Comparison of ENCODE assay signal across 8 mouse cellular contexts in genomic region chr8:120487377-120487728, GRCm38 (mm10).
A peak's percentile ranks its signal among the peaks of the same experiment; 100 is the strongest.
DNase-seq lines count a peak whose midpoint lies in the region; ATAC-seq and TF ChIP-seq lines count a peak whose summit lies in the region.

No protein-coding gene starts in this region.

- H3K4me2 ChIP-seq in heart, postnatal 0 days (ENCODE audit: low read depth, low read length), result peak overlapping the region; percentile 77
- H3K4me2 ChIP-seq in liver, embryonic 11.5 days, result peak overlapping the region; percentile 98
- H3K4me2 ChIP-seq in neural tube, embryonic 15.5 days, result peak overlapping the region; percentile 93

- intact Hi-C loops in left cerebral cortex, adult 2 months (cut with DNase I), result loop anchor here (5.0 kb wide), 1 partner anchor 120 kb away; no protein-coding TSS in a partner anchor
- intact Hi-C loops in left cerebral cortex, postnatal 10 days (cut with DNase I), result loop anchor here (5.0 kb wide), 1 partner anchor 70 kb away; no protein-coding TSS in a partner anchor

- no peak for TF ChIP-seq CTCF in left cerebral cortex, adult 2 months (IDR thresholded peaks at IDR 0.05)
- no peak for TF ChIP-seq CTCF in heart, postnatal 0 days (IDR thresholded peaks at IDR 0.05; ENCODE audit: low read depth)

- peaks cover 52% of the 10 kb centered on the region for H3K4me1 ChIP-seq in heart, postnatal 0 days (ENCODE audit: control insufficient read depth, insufficient read depth)
- peaks cover 60% of the 10 kb centered on the region for H3K4me1 ChIP-seq in liver, embryonic 11.5 days (replicated peaks; ENCODE audit: control insufficient read depth, insufficient read depth, low read length)
- H3K4me1 ChIP-seq in neural tube, embryonic 15.5 days, result peaks cover 74% of the 10 kb centered on the region

- H3K9ac ChIP-seq in heart, postnatal 0 days (replicated peaks; ENCODE audit: low read depth, low read length), result peak overlapping the region; percentile 79
- peak overlapping the region; percentile 95 for H3K9ac ChIP-seq in liver, embryonic 11.5 days (ENCODE audit: low read depth, low read length)
- peak overlapping the region; percentile 91 for H3K9ac ChIP-seq in neural tube, embryonic 15.5 days (replicated peaks)

- no peak for TF ChIP-seq EP300 in heart, postnatal 0 days (IDR thresholded peaks at IDR 0.05; ENCODE audit: low read depth)

- no peaks in the 10 kb centered on the region for H3K9me3 ChIP-seq in heart, postnatal 0 days (replicated peaks; ENCODE audit: control insufficient read depth, low read length)
- H3K9me3 ChIP-seq in liver, embryonic 11.5 days (ENCODE audit: control insufficient read depth, low read length), result no peaks in the 10 kb centered on the region
- no peaks in the 10 kb centered on the region for H3K9me3 ChIP-seq in neural tube, embryonic 15.5 days (replicated peaks)

- under 1% methylated on average over 34 of the region's 34 CpGs for WGBS in heart, postnatal 0 days
- under 1% methylated on average over 34 of the region's 34 CpGs for WGBS in liver, embryonic 11.5 days
- WGBS in neural tube, embryonic 15.5 days, result 0% methylated on average over 32 of the region's 34 CpGs

- peak overlapping the region; percentile 88 for H3K4me3 ChIP-seq in left cerebral cortex, adult 2 months
- peak overlapping the region; percentile 80 for H3K4me3 ChIP-seq in heart, postnatal 0 days (ENCODE audit: low read depth, low read length)
- H3K4me3 ChIP-seq in liver, embryonic 11.5 days (ENCODE audit: low read depth, low read length), result peak overlapping the region; percentile 98
- H3K4me3 ChIP-seq in neural tube, embryonic 15.5 days (replicated peaks), result peak overlapping the region; percentile 73

- no peaks in the 10 kb centered on the region for H3K36me3 ChIP-seq in heart, postnatal 0 days (replicated peaks; ENCODE audit: control insufficient read depth, insufficient read depth, low read length)
- no peaks in the 10 kb centered on the region for H3K36me3 ChIP-seq in liver, embryonic 11.5 days (ENCODE audit: control insufficient read depth, insufficient read depth, low read length)
- H3K36me3 ChIP-seq in neural tube, embryonic 15.5 days, result no peaks in the 10 kb centered on the region

- DNase-seq in left cerebral cortex, adult 2 months (ENCODE audit: extremely low spot score in 1 of 2, low spot score in 2 of 2), result no peak
- DNase-seq in left cerebral cortex, postnatal 10 days (ENCODE audit: extremely low spot score in 1 of 2, low spot score in 2 of 2), result no peak
- peak; percentile 65 for DNase-seq in adrenal gland, postnatal 25 days
- no peak for DNase-seq in heart, postnatal 0 days (ENCODE audit: low spot score)
- DNase-seq in liver, embryonic 11.5 days (ENCODE audit: low spot score), result no peak
- no peak for DNase-seq in cerebellum, postnatal 10 days
- DNase-seq in right cerebral cortex, adult 18-20 months, result no peak

- ATAC-seq in heart, postnatal 0 days (ENCODE audit: insufficient read depth, low read depth), result peak; percentile 28
- peak; percentile 22 for ATAC-seq in liver, embryonic 11.5 days (replicated peaks; ENCODE audit: low FRiP score)
- peak; percentile 15 for ATAC-seq in neural tube, embryonic 15.5 days (ENCODE audit: low FRiP score)

- peak overlapping the region; percentile 97 for H3K27ac ChIP-seq in left cerebral cortex, adult 2 months
- peak overlapping the region; percentile 90 for H3K27ac ChIP-seq in heart, postnatal 0 days (ENCODE audit: low read depth)
- H3K27ac ChIP-seq in liver, embryonic 11.5 days (ENCODE audit: low read depth, low read length), result peak overlapping the region; percentile 100
- peak overlapping the region; percentile 99 for H3K27ac ChIP-seq in neural tube, embryonic 15.5 days (replicated peaks)

- no peaks in the 10 kb centered on the region for H3K27me3 ChIP-seq in heart, postnatal 0 days (ENCODE audit: control insufficient read depth, insufficient read depth, low read length)
- no peaks in the 10 kb centered on the region for H3K27me3 ChIP-seq in liver, embryonic 11.5 days (replicated peaks; ENCODE audit: control insufficient read depth, insufficient read depth, low read length)
- no peaks in the 10 kb centered on the region for H3K27me3 ChIP-seq in neural tube, embryonic 15.5 days (replicated peaks)
